38 mouse cellular contexts compared by ENCODE assay signal in the genomic region with DNA sequence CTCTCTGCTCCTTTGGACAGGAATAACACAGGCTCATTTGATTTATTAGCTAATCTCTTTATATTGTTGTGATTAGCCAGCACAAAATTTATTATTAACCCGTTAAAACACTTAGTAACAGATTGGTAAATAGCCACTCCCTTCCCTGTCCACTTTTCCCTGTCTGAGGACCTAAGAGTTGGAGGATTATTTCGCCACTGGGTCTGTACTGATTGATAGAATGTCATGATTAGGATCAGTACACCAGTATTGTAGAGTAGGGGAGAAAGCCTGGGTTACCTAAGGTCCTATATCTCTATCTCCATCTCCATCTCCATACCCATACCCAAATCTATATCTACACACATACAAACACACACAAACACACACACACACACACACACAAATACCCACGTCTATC. TPM values are rescaled to one million over a fixed set of nuclear protein-coding genes. Genes with fewer than 3 reads are reported as not detected.
"Had no signal": no experiment of that assay in that cellular context is flagged by ENCODE, and none has a peak within 500 bp of the region (broad histone marks: within the 10 kb centered on the region; RNA-seq: fewer than 3 reads in every experiment).

No protein-coding gene starts in this region.

RNA-seq across cellular contexts. Expression of a gene that starts 29.6 kb away (rescaled TPM):
- total RNA-seq: left cerebral cortex, adult 18-20 months; left cerebral cortex, adult 2 months; left cerebral cortex, adult 8-10 months; left cerebral cortex, postnatal 10 days; left cerebral cortex, postnatal 14 days; left cerebral cortex, postnatal 25 days; left cerebral cortex, postnatal 36 days; left cerebral cortex, postnatal 4 days; megakaryocyte progenitor cell, adult 5-6 weeks; megakaryocyte, adult 5-6 weeks; megakaryocyte-erythroid progenitor cell, adult 5-6 weeks; midbrain, postnatal 0 days; monocyte, adult 5-6 weeks had no signal
- polyA plus RNA-seq: limb, embryonic 10.5 days; limb, embryonic 11.5 days; limb, embryonic 12.5 days; limb, embryonic 13.5 days; limb, embryonic 14.5 days; limb, embryonic 15.5 days; liver, embryonic 11.5 days; liver, embryonic 12.5 days; liver, embryonic 13.5 days; lung, adult 2 months; lung, embryonic 14.5 days; lung, embryonic 15.5 days; lung, embryonic 16.5 days; lung, postnatal 0 days; macrophage; midbrain, embryonic 10.5 days; midbrain, embryonic 11.5 days; midbrain, embryonic 12.5 days; midbrain, embryonic 13.5 days; midbrain, embryonic 14.5 days; midbrain, embryonic 15.5 days; midbrain, embryonic 16.5 days; midbrain, postnatal 0 days; myocyte; neural tube, embryonic 11.5 days; neural tube, embryonic 12.5 days had no signal
